Mouse (Mus musculus) lung, embryonic 14.5 days (tissue): ENCODE measurements at regions not wholly inside any gene's neighbourhood (a gene's known extent, or its start where the extent isn't known, plus 50 kb on each side); places are given as distances from the start of the nearest gene placed in this dataset.

ENCODE experiments used
- ATAC-seq: fragments of 200-750 bp; cut with Nextera tagmentation; 2 replicates; pipeline ENCODE4 v1.8.0; 2017; ENCODE audit warnings: mild to moderate bottlenecking, moderate TSS enrichment, moderate library complexity; ENCODE audit not compliant: insufficient read depth
- DNase-seq: peaks from one replicate; pipeline ENCODE4 v3.0.0-alpha.2; 2015
- H3K27ac ChIP-seq: fragments of 300-500 bp; sonication (generic); 2 replicates; pipeline ENCODE4 v1.5.1; 2014; ENCODE audit warnings: low read depth, mild to moderate bottlenecking, moderate library complexity
- H3K27me3 ChIP-seq: fragments of 300-500 bp; sonication (generic); 2 replicates; pipeline ENCODE4 v1.6.1; 2014; ENCODE audit warnings: low read length, control low read depth; ENCODE audit not compliant: insufficient read depth
- H3K36me3 ChIP-seq: fragments of 300-500 bp; sonication (generic); 2 replicates; pipeline ENCODE4 v1.6.1; 2014; ENCODE audit warnings: control low read depth; ENCODE audit not compliant: insufficient read depth
- H3K4me1 ChIP-seq: fragments of 300-500 bp; sonication (generic); 2 replicates; pipeline ENCODE4 v1.6.1; 2014; ENCODE audit warnings: antibody characterized with exemption, control low read depth; ENCODE audit not compliant: insufficient read depth
- H3K4me2 ChIP-seq: fragments of 300-500 bp; sonication (generic); 2 replicates; pipeline ENCODE4 v1.6.1; 2014; ENCODE audit warnings: mild to moderate bottlenecking
- H3K4me3 ChIP-seq: fragments of 300-500 bp; sonication (generic); 2 replicates; pipeline ENCODE4 v1.5.1; 2014; ENCODE audit warnings: low read depth, low read length
- H3K9ac ChIP-seq: fragments of 300-500 bp; sonication (generic); 2 replicates; pipeline ENCODE4 v1.6.1; 2014
- H3K9me3 ChIP-seq: fragments of 300-500 bp; sonication (generic); 2 replicates; pipeline ENCODE4 v1.6.1; 2016; ENCODE audit warnings: low read depth, low read length, control low read depth
- CTCF ChIP-seq: IDR thresholded peaks from 2 replicates; pipeline ENCODE4 v1.5.1; 2016; ENCODE audit warnings: antibody characterized with exemption, low read depth
- WGBS: fragments of 180-500 bp; shearing (Covaris S2); extraction: QIAGEN DNeasy Blood & Tissue Kit; methylation state at CpG from one replicate; pipeline ENCODE4 v1.1.7; 2014; 5-methylcytosine and 5-hydroxymethylcytosine counted together

DNA sequence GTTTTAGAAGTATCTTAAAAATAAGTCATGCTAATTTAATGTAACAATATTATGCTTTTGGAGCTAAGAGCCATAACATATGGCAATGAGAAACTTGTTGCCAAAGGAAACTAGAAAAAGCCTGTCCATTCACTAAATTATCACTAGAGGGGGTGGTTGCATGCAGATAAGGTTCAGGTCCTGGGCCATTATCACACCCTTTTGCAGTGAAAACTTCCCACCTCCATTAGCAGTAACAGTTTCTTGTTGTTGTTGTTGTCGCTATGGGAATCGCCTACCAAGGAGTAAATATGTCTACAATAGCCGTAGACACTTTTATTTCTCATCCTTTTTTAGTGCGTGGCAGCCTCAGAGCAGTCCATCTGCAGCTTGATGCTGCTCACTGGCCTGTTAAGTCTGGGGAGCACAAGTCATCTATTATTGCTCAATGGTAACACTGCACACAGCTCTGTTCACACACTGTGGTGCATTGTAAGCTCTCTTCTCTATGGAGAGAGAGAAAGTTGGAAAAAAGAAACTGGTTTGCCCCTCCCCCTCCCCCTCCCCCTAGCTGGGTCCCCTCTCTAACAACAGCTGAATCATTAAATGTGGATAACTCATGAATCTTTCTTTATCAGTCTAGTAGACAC lies 1133.0 kb downstream of the Slc22a22 start:
- no peaks in the 10 kb centered on the region for H3K4me1 ChIP-seq
- no peak overlapping the region for H3K4me3 ChIP-seq
- WGBS = 50% methylated on average over 4 of the region's 4 CpGs
- peak; percentile 62 for ATAC-seq
- H3K27me3 ChIP-seq = no peaks in the 10 kb centered on the region
- H3K27ac ChIP-seq = no peak overlapping the region
- H3K4me2 ChIP-seq = no peak overlapping the region
- H3K9me3 ChIP-seq = no peaks in the 10 kb centered on the region
- peak; percentile 60 for TF ChIP-seq CTCF
- no peak overlapping the region for H3K9ac ChIP-seq
- no peaks in the 10 kb centered on the region for H3K36me3 ChIP-seq
- DNase-seq = peak; percentile 55

- no peaks in the 10 kb centered on the region for H3K9me3 ChIP-seq
- no peak overlapping the region for H3K4me3 ChIP-seq
- H3K4me2 ChIP-seq = no peak overlapping the region
- H3K9ac ChIP-seq = no peak overlapping the region; the same call in 1 of the 2 replicates
- H3K27me3 ChIP-seq = no peaks in the 10 kb centered on the region
- 44% methylated on average over 5 of the region's 5 CpGs for WGBS
- no peaks in the 10 kb centered on the region for H3K4me1 ChIP-seq
- TF ChIP-seq CTCF = no peak
- ATAC-seq (0 out of 2 replicates have a peak, but pooled peaks have one; percentile 14), DNase-seq (peak; percentile 5)
- no peaks in the 10 kb centered on the region for H3K36me3 ChIP-seq
- H3K27ac ChIP-seq = no peak overlapping the region
Observed at GRCm38 (mm10) chr15:56337879-56338278, 1139.5 kb downstream of the Slc22a22 start.

DNA sequence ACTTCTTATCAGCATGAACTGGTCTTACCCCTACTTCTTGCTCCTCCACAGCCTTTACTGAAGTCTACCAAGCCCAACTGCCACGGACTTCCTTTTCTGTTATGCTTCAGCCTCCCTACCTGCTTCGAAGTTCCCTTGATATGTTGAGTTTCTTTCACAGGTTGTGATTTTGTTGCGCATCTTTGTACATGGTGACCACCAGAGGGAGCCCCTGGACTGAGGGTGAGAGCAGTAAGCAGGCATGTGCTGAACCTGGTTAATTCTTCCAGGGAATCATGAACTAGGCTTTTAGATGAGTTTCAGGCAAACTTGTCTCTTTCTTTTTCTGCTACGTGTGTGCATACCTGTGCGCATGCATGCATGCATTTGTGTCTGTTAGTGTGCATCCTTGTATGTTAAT lies 1141.0 kb downstream of the Slc22a22 start:
- ATAC-seq (peak; percentile 52; the same call in 1 of the 2 replicates), DNase-seq (peak; percentile 86)
- H3K4me1 ChIP-seq = no peaks in the 10 kb centered on the region
- no peak overlapping the region for H3K4me3 ChIP-seq
- peak; percentile 94 for TF ChIP-seq CTCF
- H3K9me3 ChIP-seq = no peaks in the 10 kb centered on the region
- no peaks in the 10 kb centered on the region for H3K27me3 ChIP-seq
- H3K27ac ChIP-seq = no peak overlapping the region
- no peak overlapping the region for H3K9ac ChIP-seq
- WGBS = 36% methylated on average over 5 of the region's 5 CpGs
- no peaks in the 10 kb centered on the region for H3K36me3 ChIP-seq
- no peak overlapping the region for H3K4me2 ChIP-seq

DNA sequence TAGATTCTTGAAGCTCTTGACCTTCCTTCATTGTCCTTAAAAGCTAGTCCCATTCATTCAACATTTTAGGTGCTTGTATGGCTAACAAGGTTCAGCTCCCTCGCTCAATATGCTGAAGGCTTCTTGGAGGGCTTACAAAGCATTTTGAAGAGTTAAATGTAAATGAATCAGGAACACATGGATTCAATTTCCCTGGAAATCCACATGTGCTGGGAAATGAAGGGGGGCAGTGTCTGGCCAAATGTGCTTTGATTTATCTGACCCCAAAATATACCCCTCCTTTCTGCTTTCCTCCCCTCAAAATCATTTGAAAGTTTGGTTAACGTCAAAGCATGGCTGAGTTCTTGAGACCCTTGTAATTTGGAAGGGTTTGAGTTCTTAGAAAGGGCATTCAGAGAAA lies 1142.4 kb downstream of the Slc22a22 start:
- Histone ChIP-seq H3K4me3 (no peak overlapping the region), H3K4me1 (no peaks in the 10 kb centered on the region), H3K36me3 (no peaks in the 10 kb centered on the region), H3K9me3 (no peaks in the 10 kb centered on the region), H3K27ac (no peak overlapping the region), H3K9ac (no peak overlapping the region), H3K27me3 (no peaks in the 10 kb centered on the region), H3K4me2 (no peak overlapping the region)
- no peak for TF ChIP-seq CTCF
- ATAC-seq (no peak), DNase-seq (no peak)
- WGBS = 67% methylated on average over 2 of the region's 2 CpGs

GRCm38 (mm10) chr15:56320501-56320900 lies 1156.9 kb downstream of the Slc22a22 start:
- Histone ChIP-seq H3K27me3 (no peaks in the 10 kb centered on the region), H3K36me3 (no peaks in the 10 kb centered on the region), H3K4me3 (no peak overlapping the region), H3K4me1 (no peaks in the 10 kb centered on the region), H3K9me3 (no peaks in the 10 kb centered on the region), H3K4me2 (no peak overlapping the region), H3K9ac (no peak overlapping the region), H3K27ac (no peak overlapping the region)
- ATAC-seq (no peak), DNase-seq (no peak)
- no peak for TF ChIP-seq CTCF

GRCm38 (mm10) chr15:56294910-56295438 lies 1182.5 kb downstream of the Slc22a22 start:
- no peak overlapping the region for H3K4me3 ChIP-seq
- H3K9me3 ChIP-seq = no peaks in the 10 kb centered on the region
- ATAC-seq = no peak
- H3K4me2 ChIP-seq = no peak overlapping the region
- H3K9ac ChIP-seq = no peak overlapping the region
- H3K27me3 ChIP-seq = no peaks in the 10 kb centered on the region
- no peaks in the 10 kb centered on the region for H3K4me1 ChIP-seq
- no peak overlapping the region for H3K27ac ChIP-seq
- H3K36me3 ChIP-seq = no peaks in the 10 kb centered on the region
- WGBS = 63% methylated on average over 3 of the region's 3 CpGs
- DNase-seq = no peak
- no peak for TF ChIP-seq CTCF

- H3K9ac ChIP-seq = no peak overlapping the region
- H3K27me3 ChIP-seq = no peaks in the 10 kb centered on the region
- H3K27ac ChIP-seq = peak overlapping the region; percentile 18; the same call in 1 of the 2 replicates
- H3K4me1 ChIP-seq = no peaks in the 10 kb centered on the region
- 29% methylated on average over 7 of the region's 7 CpGs for WGBS
- no peak overlapping the region for H3K4me2 ChIP-seq
- DNase-seq = peak; percentile 96
- no peak for TF ChIP-seq CTCF
- no peaks in the 10 kb centered on the region for H3K36me3 ChIP-seq
- ATAC-seq = peak; percentile 96
- H3K4me3 ChIP-seq = no peak overlapping the region
- no peaks in the 10 kb centered on the region for H3K9me3 ChIP-seq
Observed at GRCm38 (mm10) chr15:56278622-56279301, 1198.7 kb downstream of the Slc22a22 start.
